Mouse (Mus musculus): ENCODE data around the gene Itpr2. TPM values are rescaled to one million over a fixed set of nuclear protein-coding genes. Genes with fewer than 3 reads are reported as not detected.

Gene Itpr2
- 1.5 TPM in 1 of 2 replicates, not detected in the other for polyA plus RNA-seq (2012; ENCODE audit: insufficient read depth, low replicate concordance)

- Histone ChIP-seq H3K4me3 (replicated peaks) (peak within 1 kb of the TSS; percentile 96), H3K27me3 (replicated peaks) (peaks cover 17% of the 10 kb centered on the region), H3K4me1 (peaks cover 56% of the 10 kb centered on the region), H3K9me3 (no peaks in the 10 kb centered on the region), H3K36me3 (replicated peaks; ENCODE audit: low read length) (peaks cover 6% of the 10 kb centered on the region)
- no peak for TF ChIP-seq GATA1 (IDR thresholded peaks at IDR 0.05; ENCODE audit: borderline replicate concordance, low read length)
Observed at GRCm38 (mm10) chr6:146501866-146502804, at the start of gene Itpr2. Itpr2 (minus strand) TSS chr6:146502223.

DNA sequence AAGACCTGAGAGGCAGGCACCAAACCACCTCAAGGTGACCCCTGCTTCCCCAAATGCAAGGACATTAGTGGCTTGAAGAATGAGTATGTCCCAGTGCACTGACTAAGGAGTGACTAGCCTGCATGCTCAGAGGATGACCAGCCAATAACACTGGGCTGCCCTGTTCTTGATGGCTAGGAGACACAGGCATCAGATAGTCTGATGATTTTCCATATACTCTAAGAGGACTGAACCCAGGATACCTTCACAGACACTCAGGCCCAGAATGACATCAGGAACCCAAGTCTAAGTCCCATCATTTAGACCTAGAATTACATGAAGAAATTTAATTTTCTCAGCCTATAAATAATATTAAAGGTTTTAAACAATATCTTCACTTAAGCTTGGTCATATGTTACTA is 49.3 kb upstream of the Itpr2 start:
- TF ChIP-seq GATA1 (IDR thresholded peaks at IDR 0.05; ENCODE audit: borderline replicate concordance, low read length) (no peak), FLI1 (IDR thresholded peaks at IDR 0.05; ENCODE audit: low read length) (no peak)
- no peaks in the 10 kb centered on the region for H3K9me3 ChIP-seq
- 0 out of 2 replicates have a peak, but pooled peaks cover 2% of the 10 kb centered on the region for H3K4me1 ChIP-seq
- peaks cover 99% of the 10 kb centered on the region for H3K36me3 ChIP-seq (replicated peaks; ENCODE audit: low read length)
- no peaks in the 10 kb centered on the region for H3K27me3 ChIP-seq (replicated peaks)
- no peak overlapping the region for H3K4me3 ChIP-seq (replicated peaks)

GRCm38 (mm10) chr6:146550421-146550820 is 48.4 kb upstream of the Itpr2 start:
- TF ChIP-seq GATA1 (IDR thresholded peaks at IDR 0.05; ENCODE audit: borderline replicate concordance, low read length), result no peak
- H3K27me3 ChIP-seq (replicated peaks), result no peaks in the 10 kb centered on the region
- H3K9me3 ChIP-seq, result no peaks in the 10 kb centered on the region
- H3K4me3 ChIP-seq (replicated peaks), result no peak overlapping the region
- H3K36me3 ChIP-seq (replicated peaks; ENCODE audit: low read length), result peaks cover 91% of the 10 kb centered on the region
- 0 out of 2 replicates have a peak, but pooled peaks cover 2% of the 10 kb centered on the region for H3K4me1 ChIP-seq

GRCm38 (mm10) chr6:146545289-146545865 is 43.4 kb upstream of the Itpr2 start:
- Histone ChIP-seq H3K9me3 (no peaks in the 10 kb centered on the region), H3K4me3 (replicated peaks) (no peak overlapping the region), H3K4me1 (0 out of 2 replicates have a peak, but pooled peaks cover 5% of the 10 kb centered on the region), H3K27me3 (replicated peaks) (peaks cover 6% of the 10 kb centered on the region), H3K36me3 (replicated peaks; ENCODE audit: low read length) (peaks cover 42% of the 10 kb centered on the region)
- no peak for TF ChIP-seq FLI1 (IDR thresholded peaks at IDR 0.05; ENCODE audit: low read length)
- no peak for TF ChIP-seq GATA1 (IDR thresholded peaks at IDR 0.05; ENCODE audit: borderline replicate concordance, low read length)

DNA sequence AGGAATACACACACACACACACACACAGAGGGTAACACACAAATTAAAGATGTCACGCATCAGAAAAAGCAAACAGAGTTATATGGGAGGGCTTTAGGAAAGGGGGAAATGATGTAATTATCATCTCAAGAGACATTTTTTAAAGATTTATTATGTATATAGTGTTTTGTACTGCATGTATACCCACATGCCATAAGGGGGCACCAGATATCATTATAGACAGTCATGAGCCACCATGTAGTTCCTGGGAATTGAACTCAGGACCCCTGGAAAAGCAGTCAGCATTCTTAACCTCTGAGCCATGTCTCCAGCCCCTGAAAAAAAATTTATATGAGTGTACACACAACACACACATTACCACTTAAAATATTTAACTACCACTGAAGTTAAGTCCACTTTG is 42.6 kb upstream of the Itpr2 start:
- Histone ChIP-seq H3K4me3 (replicated peaks) (no peak overlapping the region), H3K27me3 (replicated peaks) (peaks cover 6% of the 10 kb centered on the region), H3K9me3 (no peaks in the 10 kb centered on the region), H3K4me1 (0 out of 2 replicates have a peak, but pooled peaks cover 5% of the 10 kb centered on the region), H3K36me3 (replicated peaks; ENCODE audit: low read length) (peaks cover 34% of the 10 kb centered on the region)
- no peak for TF ChIP-seq FLI1 (IDR thresholded peaks at IDR 0.05; ENCODE audit: low read length)
- no peak for TF ChIP-seq GATA1 (IDR thresholded peaks at IDR 0.05; ENCODE audit: borderline replicate concordance, low read length)

DNA sequence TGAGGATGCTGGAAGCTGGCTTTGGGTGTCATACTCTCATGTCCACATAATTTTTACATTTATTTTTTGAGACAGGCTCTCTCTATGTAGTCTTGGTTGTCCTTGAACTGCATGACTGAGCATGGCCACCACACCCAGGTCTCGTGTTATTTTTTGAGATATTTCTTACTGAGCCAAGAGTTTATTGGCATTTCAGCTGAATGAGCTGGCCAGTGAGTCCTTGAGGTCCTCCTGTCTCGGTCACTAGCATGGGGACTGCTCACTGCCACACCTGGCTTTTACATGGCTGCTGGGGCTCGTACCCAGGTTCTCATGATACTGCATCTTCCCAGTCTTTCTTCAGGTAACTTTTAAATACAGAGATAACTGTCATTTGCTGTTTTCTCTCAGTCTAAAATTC is 38.4 kb upstream of the Itpr2 start:
- Histone ChIP-seq H3K36me3 (replicated peaks; ENCODE audit: low read length) (no peaks in the 10 kb centered on the region), H3K4me1 (peaks cover 16% of the 10 kb centered on the region), H3K4me3 (replicated peaks) (no peak overlapping the region), H3K27me3 (replicated peaks) (peaks cover 6% of the 10 kb centered on the region), H3K9me3 (no peaks in the 10 kb centered on the region)
- TF ChIP-seq FLI1 (IDR thresholded peaks at IDR 0.05; ENCODE audit: low read length) (no peak), GATA1 (IDR thresholded peaks at IDR 0.05; ENCODE audit: borderline replicate concordance, low read length) (no peak)

GRCm38 (mm10) chr6:146538661-146539060 is 36.6 kb upstream of the Itpr2 start:
- no peaks in the 10 kb centered on the region for H3K36me3 ChIP-seq (replicated peaks; ENCODE audit: low read length)
- H3K9me3 ChIP-seq, result no peaks in the 10 kb centered on the region
- TF ChIP-seq GATA1 (IDR thresholded peaks at IDR 0.05; ENCODE audit: borderline replicate concordance, low read length), result no peak
- TF ChIP-seq FLI1 (IDR thresholded peaks at IDR 0.05; ENCODE audit: low read length), result no peak
- peaks cover 9% of the 10 kb centered on the region for H3K27me3 ChIP-seq (replicated peaks)
- peaks cover 14% of the 10 kb centered on the region for H3K4me1 ChIP-seq
- no peak overlapping the region for H3K4me3 ChIP-seq (replicated peaks)

- no peaks in the 10 kb centered on the region for H3K9me3 ChIP-seq
- TF ChIP-seq GATA1 (IDR thresholded peaks at IDR 0.05; ENCODE audit: borderline replicate concordance, low read length), result no peak
- no peak for TF ChIP-seq FLI1 (IDR thresholded peaks at IDR 0.05; ENCODE audit: low read length)
- H3K36me3 ChIP-seq (replicated peaks; ENCODE audit: low read length), result no peaks in the 10 kb centered on the region
- no peak overlapping the region for H3K4me3 ChIP-seq (replicated peaks)
- peaks cover 20% of the 10 kb centered on the region for H3K4me1 ChIP-seq
- H3K27me3 ChIP-seq (replicated peaks), result peaks cover 9% of the 10 kb centered on the region
Observed at GRCm38 (mm10) chr6:146538071-146538470, 36.0 kb upstream of the Itpr2 start.

- Histone ChIP-seq H3K4me3 (replicated peaks) (no peak overlapping the region), H3K4me1 (peaks cover 27% of the 10 kb centered on the region), H3K27me3 (replicated peaks) (peaks cover 5% of the 10 kb centered on the region), H3K36me3 (replicated peaks; ENCODE audit: low read length) (no peaks in the 10 kb centered on the region), H3K9me3 (no peaks in the 10 kb centered on the region)
- TF ChIP-seq GATA1 (IDR thresholded peaks at IDR 0.05; ENCODE audit: borderline replicate concordance, low read length) (no peak; the same call in 2 of the 3 replicates), FLI1 (IDR thresholded peaks at IDR 0.05; ENCODE audit: low read length) (no peak)
Observed at GRCm38 (mm10) chr6:146537111-146537510, 35.1 kb upstream of the Itpr2 start.

- TF ChIP-seq GATA1 (IDR thresholded peaks at IDR 0.05; ENCODE audit: borderline replicate concordance, low read length) (no peak), FLI1 (IDR thresholded peaks at IDR 0.05; ENCODE audit: low read length) (no peak)
- Histone ChIP-seq H3K4me1 (peaks cover 43% of the 10 kb centered on the region), H3K4me3 (replicated peaks) (no peak overlapping the region), H3K36me3 (replicated peaks; ENCODE audit: low read length) (no peaks in the 10 kb centered on the region), H3K27me3 (replicated peaks) (peaks cover 3% of the 10 kb centered on the region), H3K9me3 (no peaks in the 10 kb centered on the region)
Observed at GRCm38 (mm10) chr6:146535501-146535900, 33.5 kb upstream of the Itpr2 start.

Measured in megakaryocyte, embryonic 14.5 days (primary cell).